Mouse (Mus musculus): ENCODE results near the gene Dhrs9. TPM values are rescaled to one million over a fixed set of nuclear protein-coding genes. Genes with fewer than 3 reads are reported as not detected.

Gene Dhrs9
- polyA plus RNA-seq, 1 experiment from 2014 or later, result 0.94 TPM

DNA sequence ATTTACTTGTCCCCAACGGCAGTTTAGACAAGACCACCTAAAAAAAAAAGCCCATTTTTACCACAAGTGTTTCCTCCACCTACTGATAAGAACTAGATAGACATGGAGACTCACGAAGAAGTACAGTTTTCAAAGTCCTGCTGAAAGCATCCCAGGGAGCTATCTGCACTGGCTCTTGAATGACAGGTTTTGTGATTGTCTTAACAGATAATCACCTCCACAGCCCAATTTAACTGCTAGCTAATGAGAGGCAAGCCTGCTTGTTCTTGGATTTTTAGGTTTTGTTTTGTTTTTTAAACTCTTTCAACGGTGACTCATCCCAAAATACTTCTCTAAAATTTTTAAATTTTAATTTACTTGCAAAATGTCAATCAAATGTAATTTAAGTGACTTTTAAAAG lies 61.4 kb downstream of the Dhrs9 start:
- no peaks in the 10 kb centered on the region for H3K4me1 ChIP-seq (ENCODE audit: control insufficient read depth, insufficient read depth, low read length)
- WGBS, result 49% methylated on average over 3 of the region's 3 CpGs
- no peak overlapping the region for H3K9ac ChIP-seq (replicated peaks; ENCODE audit: low read depth, low read length)
- H3K36me3 ChIP-seq (ENCODE audit: control insufficient read depth, insufficient read depth, low read length), result no peaks in the 10 kb centered on the region
- no peaks in the 10 kb centered on the region for H3K27me3 ChIP-seq (ENCODE audit: control insufficient read depth, insufficient read depth, low read length)
- H3K4me2 ChIP-seq (replicated peaks; ENCODE audit: low read depth, low read length), result no peak overlapping the region
- no peak for ATAC-seq (ENCODE audit: insufficient number of reproducible peaks, insufficient read depth, low FRiP score, low read depth)
- no peak overlapping the region for H3K4me3 ChIP-seq (ENCODE audit: low read depth, low read length)
- H3K27ac ChIP-seq (ENCODE audit: low read length), result no peak overlapping the region
- H3K9me3 ChIP-seq (ENCODE audit: control insufficient read depth, low read depth, low read length), result no peaks in the 10 kb centered on the region

DNA sequence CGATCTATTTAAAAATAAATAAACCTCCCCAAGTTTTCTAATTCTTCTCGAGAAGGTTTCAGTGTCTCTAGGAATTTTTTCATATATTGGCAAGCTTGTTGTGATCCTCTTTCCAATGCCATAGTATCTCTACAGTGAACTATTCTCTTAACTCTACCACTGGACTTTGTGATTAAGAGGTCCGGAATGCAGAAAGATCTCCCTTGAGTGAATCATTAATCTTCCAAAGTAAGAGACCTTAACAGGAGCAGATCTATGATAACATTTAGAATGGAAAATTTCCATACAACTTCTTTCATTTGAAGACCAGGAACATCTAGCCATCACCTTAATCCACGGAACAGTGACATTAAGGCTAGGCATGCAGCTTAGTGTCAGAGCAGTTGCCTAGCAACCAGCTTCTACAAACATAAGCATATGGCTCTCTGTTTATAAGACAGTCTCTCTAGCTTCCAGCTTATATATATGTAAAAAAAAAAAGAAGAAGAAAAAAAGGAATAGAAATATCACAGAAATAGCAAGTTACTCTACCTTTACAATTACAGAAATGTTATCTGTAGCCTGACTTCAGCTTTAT lies 65.7 kb downstream of the Dhrs9 start:
- H3K27me3 ChIP-seq (ENCODE audit: control insufficient read depth, insufficient read depth, low read length), result no peaks in the 10 kb centered on the region
- no peaks in the 10 kb centered on the region for H3K4me1 ChIP-seq (ENCODE audit: control insufficient read depth, insufficient read depth, low read length)
- ATAC-seq (ENCODE audit: insufficient number of reproducible peaks, insufficient read depth, low FRiP score, low read depth), result no peak
- no peak overlapping the region for H3K27ac ChIP-seq (ENCODE audit: low read length)
- H3K9ac ChIP-seq (replicated peaks; ENCODE audit: low read depth, low read length), result no peak overlapping the region
- H3K36me3 ChIP-seq (ENCODE audit: control insufficient read depth, insufficient read depth, low read length), result no peaks in the 10 kb centered on the region
- no peaks in the 10 kb centered on the region for H3K9me3 ChIP-seq (ENCODE audit: control insufficient read depth, low read depth, low read length)
- H3K4me3 ChIP-seq (ENCODE audit: low read depth, low read length), result no peak overlapping the region
- H3K4me2 ChIP-seq (replicated peaks; ENCODE audit: low read depth, low read length), result no peak overlapping the region
- WGBS, result 48% methylated on average over 4 of the region's 4 CpGs

DNA sequence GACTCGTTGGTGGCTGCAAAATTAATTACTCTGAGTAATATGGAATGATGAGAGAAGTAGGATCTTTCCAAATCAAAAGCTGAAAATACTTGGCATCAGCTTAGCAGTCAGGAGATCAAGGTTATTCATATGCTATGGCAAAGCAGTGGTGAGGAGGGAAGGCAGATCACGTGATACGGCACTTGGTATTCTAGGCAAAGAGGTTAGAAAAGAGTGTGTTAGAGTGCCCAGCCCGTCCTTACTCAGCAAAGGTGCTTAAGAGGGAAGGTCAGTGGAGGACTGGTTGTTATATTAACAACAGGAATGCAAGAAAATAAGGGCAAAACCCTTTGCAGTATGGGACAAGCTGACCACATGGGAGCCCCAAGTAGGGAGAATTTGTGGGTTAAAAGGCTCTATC lies 68.3 kb downstream of the Dhrs9 start:
- Histone ChIP-seq H3K4me1 (ENCODE audit: control insufficient read depth, insufficient read depth, low read length) (no peaks in the 10 kb centered on the region), H3K27ac (ENCODE audit: low read length) (no peak overlapping the region), H3K9ac (replicated peaks; ENCODE audit: low read depth, low read length) (no peak overlapping the region), H3K36me3 (ENCODE audit: control insufficient read depth, insufficient read depth, low read length) (no peaks in the 10 kb centered on the region), H3K9me3 (ENCODE audit: control insufficient read depth, low read depth, low read length) (no peaks in the 10 kb centered on the region), H3K4me3 (ENCODE audit: low read depth, low read length) (no peak overlapping the region), H3K4me2 (replicated peaks; ENCODE audit: low read depth, low read length) (no peak overlapping the region), H3K27me3 (ENCODE audit: control insufficient read depth, insufficient read depth, low read length) (no peaks in the 10 kb centered on the region)
- WGBS, result 86% methylated on average over 4 of the region's 4 CpGs
- no peak for ATAC-seq (ENCODE audit: insufficient number of reproducible peaks, insufficient read depth, low FRiP score, low read depth)

- Histone ChIP-seq H3K4me2 (replicated peaks; ENCODE audit: low read depth, low read length) (no peak overlapping the region), H3K27me3 (ENCODE audit: control insufficient read depth, insufficient read depth, low read length) (no peaks in the 10 kb centered on the region), H3K4me3 (ENCODE audit: low read depth, low read length) (no peak overlapping the region), H3K27ac (ENCODE audit: low read length) (no peak overlapping the region), H3K4me1 (ENCODE audit: control insufficient read depth, insufficient read depth, low read length) (no peaks in the 10 kb centered on the region), H3K9ac (replicated peaks; ENCODE audit: low read depth, low read length) (no peak overlapping the region), H3K9me3 (ENCODE audit: control insufficient read depth, low read depth, low read length) (no peaks in the 10 kb centered on the region), H3K36me3 (ENCODE audit: control insufficient read depth, insufficient read depth, low read length) (no peaks in the 10 kb centered on the region)
- WGBS, result 89% methylated on average over 5 of the region's 5 CpGs
- ATAC-seq (ENCODE audit: insufficient number of reproducible peaks, insufficient read depth, low FRiP score, low read depth), result no peak
These were observed 70.9 kb downstream of the Dhrs9 start for GRCm38 (mm10) chr2:69451128-69451527.

Other genes starting within 250 kb of the Dhrs9 start
- gene Nostrin, start 244.6 kb upstream of the Dhrs9 start, polyA plus RNA-seq (2014; fragmentation: Nextera tagmentation; extraction: Ambion mirVana), result 6.5 and 7.8 TPM in 2 replicates
- gene Spc25, start 174.3 kb upstream of the Dhrs9 start, polyA plus RNA-seq (2014; fragmentation: Nextera tagmentation; extraction: Ambion mirVana), result 153 and 162 TPM in 2 replicates
- gene G6pc2, start 169.4 kb upstream of the Dhrs9 start, polyA plus RNA-seq (2014; fragmentation: Nextera tagmentation; extraction: Ambion mirVana), result 0.28 TPM in 1 of 2 replicates, not detected in the other
- gene Abcb11, start 37.8 kb upstream of the Dhrs9 start, polyA plus RNA-seq (2014; fragmentation: Nextera tagmentation; extraction: Ambion mirVana), result 0.20 TPM in 1 of 2 replicates, not detected in the other
- gene Lrp2, start 205.6 kb downstream of the Dhrs9 start, polyA plus RNA-seq (2014; fragmentation: Nextera tagmentation; extraction: Ambion mirVana), result 0.84 and 1.00 TPM in 2 replicates

Measured in stomach, embryonic 14.5 days (tissue).